Mouse (Mus musculus): ENCODE measurements around the gene Fus. TPM values are rescaled to one million over a fixed set of nuclear protein-coding genes. Genes with fewer than 3 reads are reported as not detected.

The Fus gene
- polyA plus RNA-seq, 1 experiment from 2014 or later: 249 TPM

GRCm38 (mm10) chr7:127926846-127927245 lies 40.4 kb upstream of the Fus start:
- ATAC-seq (replicated peaks; ENCODE audit: extremely low read depth, insufficient read depth, low FRiP score): no peak
- H3K36me3 ChIP-seq (ENCODE audit: control insufficient read depth, insufficient read depth): peaks cover 6% of the 10 kb centered on the region; the same call in 1 of the 2 replicates
- no peak overlapping the region for H3K4me2 ChIP-seq (ENCODE audit: low read depth, low read length)
- H3K4me3 ChIP-seq (ENCODE audit: low read length): no peak overlapping the region
- H3K9me3 ChIP-seq (replicated peaks; ENCODE audit: control insufficient read depth, low read length): no peaks in the 10 kb centered on the region
- no peak overlapping the region for H3K27ac ChIP-seq (ENCODE audit: low read length)
- H3K27me3 ChIP-seq (ENCODE audit: control insufficient read depth, insufficient read depth, low read length): peaks cover 12% of the 10 kb centered on the region
- H3K9ac ChIP-seq (ENCODE audit: low read length): no peak overlapping the region
- peaks cover 7% of the 10 kb centered on the region; the same call in 1 of the 2 replicates for H3K4me1 ChIP-seq (ENCODE audit: control insufficient read depth, insufficient read depth, low read length)
- WGBS: 82% methylated on average over 11 of the region's 11 CpGs

GRCm38 (mm10) chr7:127927726-127928125 lies 39.5 kb upstream of the Fus start:
- peaks cover 7% of the 10 kb centered on the region; the same call in 1 of the 2 replicates for H3K4me1 ChIP-seq (ENCODE audit: control insufficient read depth, insufficient read depth, low read length)
- no peak overlapping the region; the same call in 1 of the 2 replicates for H3K4me2 ChIP-seq (ENCODE audit: low read depth, low read length)

GRCm38 (mm10) chr7:127928596-127928995 lies 38.7 kb upstream of the Fus start:
- WGBS: 46% methylated on average over 5 of the region's 5 CpGs
- peak overlapping the region; percentile 55; the same call in 1 of the 2 replicates for H3K4me2 ChIP-seq (ENCODE audit: low read depth, low read length)
- peaks cover 12% of the 10 kb centered on the region for H3K27me3 ChIP-seq (ENCODE audit: control insufficient read depth, insufficient read depth, low read length)
- H3K4me1 ChIP-seq (ENCODE audit: control insufficient read depth, insufficient read depth, low read length): peaks cover 7% of the 10 kb centered on the region; the same call in 1 of the 2 replicates
- H3K4me3 ChIP-seq (ENCODE audit: low read length): no peak overlapping the region; the same call in 1 of the 2 replicates
- peaks cover 6% of the 10 kb centered on the region; the same call in 1 of the 2 replicates for H3K36me3 ChIP-seq (ENCODE audit: control insufficient read depth, insufficient read depth)
- H3K27ac ChIP-seq (ENCODE audit: low read length): no peak overlapping the region
- no peaks in the 10 kb centered on the region for H3K9me3 ChIP-seq (replicated peaks; ENCODE audit: control insufficient read depth, low read length)
- ATAC-seq (replicated peaks; ENCODE audit: extremely low read depth, insufficient read depth, low FRiP score): no peak
- H3K9ac ChIP-seq (ENCODE audit: low read length): no peak overlapping the region

More at GRCm38 (mm10) chr7:127927726-127928125, 39.5 kb upstream of the Fus start:
- H3K27ac ChIP-seq (ENCODE audit: low read length): no peak overlapping the region
- no peak overlapping the region for H3K4me3 ChIP-seq (ENCODE audit: low read length)
- H3K9ac ChIP-seq (ENCODE audit: low read length): no peak overlapping the region
- 86% methylated on average over 11 of the region's 11 CpGs for WGBS
- peaks cover 12% of the 10 kb centered on the region for H3K27me3 ChIP-seq (ENCODE audit: control insufficient read depth, insufficient read depth, low read length)
- no peak for ATAC-seq (replicated peaks; ENCODE audit: extremely low read depth, insufficient read depth, low FRiP score)
- H3K36me3 ChIP-seq (ENCODE audit: control insufficient read depth, insufficient read depth): peaks cover 6% of the 10 kb centered on the region; the same call in 1 of the 2 replicates
- H3K9me3 ChIP-seq (replicated peaks; ENCODE audit: control insufficient read depth, low read length): no peaks in the 10 kb centered on the region

- peaks cover 7% of the 10 kb centered on the region; the same call in 1 of the 2 replicates for H3K4me1 ChIP-seq (ENCODE audit: control insufficient read depth, insufficient read depth, low read length)
- no peaks in the 10 kb centered on the region for H3K9me3 ChIP-seq (replicated peaks; ENCODE audit: control insufficient read depth, low read length)
- 16% methylated on average over 6 of the region's 6 CpGs for WGBS
- peaks cover 1% of the 10 kb centered on the region; the same call in 1 of the 2 replicates for H3K36me3 ChIP-seq (ENCODE audit: control insufficient read depth, insufficient read depth)
- H3K4me2 ChIP-seq (ENCODE audit: low read depth, low read length): peak within 1 kb of the TSS; percentile 55
- no peak within 1 kb of the TSS for H3K27ac ChIP-seq (ENCODE audit: low read length)
- peak within 1 kb of the TSS; percentile 61 for H3K9ac ChIP-seq (ENCODE audit: low read length)
- peaks cover 12% of the 10 kb centered on the region for H3K27me3 ChIP-seq (ENCODE audit: control insufficient read depth, insufficient read depth, low read length)
- no peak for ATAC-seq (replicated peaks; ENCODE audit: extremely low read depth, insufficient read depth, low FRiP score)
- peak within 1 kb of the TSS; percentile 36 for H3K4me3 ChIP-seq (ENCODE audit: low read length)
These were observed 37.3 kb upstream of the Fus start, which contains the start of gene Prss8 for GRCm38 (mm10) chr7:127929923-127930322. Prss8 (minus strand) TSS chr7:127930104.

GRCm38 (mm10) chr7:127930636-127931035 lies 36.6 kb upstream of the Fus start:
- Histone ChIP-seq H3K4me3 (ENCODE audit: low read length) (no peak overlapping the region), H3K9me3 (replicated peaks; ENCODE audit: control insufficient read depth, low read length) (no peaks in the 10 kb centered on the region), H3K27me3 (ENCODE audit: control insufficient read depth, insufficient read depth, low read length) (peaks cover 12% of the 10 kb centered on the region), H3K27ac (ENCODE audit: low read length) (no peak overlapping the region), H3K4me1 (ENCODE audit: control insufficient read depth, insufficient read depth, low read length) (peaks cover 7% of the 10 kb centered on the region; the same call in 1 of the 2 replicates), H3K36me3 (ENCODE audit: control insufficient read depth, insufficient read depth) (no peaks in the 10 kb centered on the region; the same call in 1 of the 2 replicates), H3K4me2 (ENCODE audit: low read depth, low read length) (no peak overlapping the region), H3K9ac (ENCODE audit: low read length) (no peak overlapping the region)
- WGBS: 78% methylated on average over 5 of the region's 5 CpGs
- no peak for ATAC-seq (replicated peaks; ENCODE audit: extremely low read depth, insufficient read depth, low FRiP score)

GRCm38 (mm10) chr7:127931351-127932135 lies 35.7 kb upstream of the Fus start:
- H3K4me3 ChIP-seq (ENCODE audit: low read length): no peak overlapping the region
- 36% methylated on average over 13 of the region's 13 CpGs for WGBS
- peak overlapping the region; percentile 5; the same call in 1 of the 2 replicates for H3K4me2 ChIP-seq (ENCODE audit: low read depth, low read length)
- peaks cover 13% of the 10 kb centered on the region; the same call in 1 of the 2 replicates for H3K4me1 ChIP-seq (ENCODE audit: control insufficient read depth, insufficient read depth, low read length)
- H3K27ac ChIP-seq (ENCODE audit: low read length): peak overlapping the region; percentile 32
- peaks cover 12% of the 10 kb centered on the region for H3K27me3 ChIP-seq (ENCODE audit: control insufficient read depth, insufficient read depth, low read length)
- no peak; the same call in 1 of the 2 replicates for ATAC-seq (replicated peaks; ENCODE audit: extremely low read depth, insufficient read depth, low FRiP score)
- H3K9me3 ChIP-seq (replicated peaks; ENCODE audit: control insufficient read depth, low read length): no peaks in the 10 kb centered on the region
- H3K9ac ChIP-seq (ENCODE audit: low read length): peak overlapping the region; percentile 30; the same call in 1 of the 2 replicates
- no peaks in the 10 kb centered on the region; the same call in 1 of the 2 replicates for H3K36me3 ChIP-seq (ENCODE audit: control insufficient read depth, insufficient read depth)

GRCm38 (mm10) chr7:127932273-127933031 lies 34.8 kb upstream of the Fus start:
- no peaks in the 10 kb centered on the region for H3K9me3 ChIP-seq (replicated peaks; ENCODE audit: control insufficient read depth, low read length)
- peaks cover 12% of the 10 kb centered on the region for H3K27me3 ChIP-seq (ENCODE audit: control insufficient read depth, insufficient read depth, low read length)
- H3K4me1 ChIP-seq (ENCODE audit: control insufficient read depth, insufficient read depth, low read length): peaks cover 13% of the 10 kb centered on the region; the same call in 1 of the 2 replicates
- no peak overlapping the region for H3K9ac ChIP-seq (ENCODE audit: low read length)
- H3K36me3 ChIP-seq (ENCODE audit: control insufficient read depth, insufficient read depth): no peaks in the 10 kb centered on the region
- 35% methylated on average over 13 of the region's 13 CpGs for WGBS
- peak overlapping the region; percentile 7; the same call in 1 of the 2 replicates for H3K27ac ChIP-seq (ENCODE audit: low read length)
- no peak for ATAC-seq (replicated peaks; ENCODE audit: extremely low read depth, insufficient read depth, low FRiP score)
- no peak overlapping the region for H3K4me2 ChIP-seq (ENCODE audit: low read depth, low read length)
- H3K4me3 ChIP-seq (ENCODE audit: low read length): no peak overlapping the region

- Histone ChIP-seq H3K4me3 (ENCODE audit: low read length) (no peak overlapping the region), H3K27me3 (ENCODE audit: control insufficient read depth, insufficient read depth, low read length) (peaks cover 3% of the 10 kb centered on the region; the same call in 1 of the 2 replicates), H3K27ac (ENCODE audit: low read length) (no peak overlapping the region), H3K4me2 (ENCODE audit: low read depth, low read length) (no peak overlapping the region), H3K4me1 (ENCODE audit: control insufficient read depth, insufficient read depth, low read length) (peaks cover 13% of the 10 kb centered on the region; the same call in 1 of the 2 replicates), H3K36me3 (ENCODE audit: control insufficient read depth, insufficient read depth) (no peaks in the 10 kb centered on the region), H3K9me3 (replicated peaks; ENCODE audit: control insufficient read depth, low read length) (no peaks in the 10 kb centered on the region), H3K9ac (ENCODE audit: low read length) (no peak overlapping the region)
- no peak for ATAC-seq (replicated peaks; ENCODE audit: extremely low read depth, insufficient read depth, low FRiP score)
- 76% methylated on average over 5 of the region's 5 CpGs for whole genome bisulfite sequencing
These were observed 33.2 kb upstream of the Fus start for GRCm38 (mm10) chr7:127934075-127934474.

All from heart, embryonic 16.5 days (tissue).